9 mouse cellular contexts compared by ENCODE assay signal in genomic region chr16:32009913-32010312, GRCm38 (mm10). TPM values are rescaled to one million over a fixed set of nuclear protein-coding genes. Genes with fewer than 3 reads are reported as not detected.
A peak's percentile ranks its signal among the peaks of the same experiment; 100 is the strongest.
DNase-seq lines count a peak whose midpoint lies in the region; ATAC-seq and TF ChIP-seq lines count a peak whose summit lies in the region.
"Had no signal": no experiment of that assay in that cellular context is flagged by ENCODE, and none has a peak within 500 bp of the region (broad histone marks: within the 10 kb centered on the region; RNA-seq: fewer than 3 reads in every experiment).

No protein-coding gene starts in this region.

- WGBS in hindbrain, embryonic 16.5 days, result 47% methylated on average over 5 of the region's 5 CpGs
- 52% methylated on average over 5 of the region's 5 CpGs for WGBS in hindbrain, embryonic 11.5 days
- WGBS in intestine, postnatal 0 days, result 12% methylated on average over 5 of the region's 5 CpGs
- 30% methylated on average over 5 of the region's 5 CpGs for WGBS in liver, embryonic 15.5 days (ENCODE audit: insufficient replicate concordance)

- no peak for TF ChIP-seq CTCF in intestine, postnatal 0 days (IDR thresholded peaks at IDR 0.05; ENCODE audit: low read depth)

- no peak overlapping the region for H3K4me2 ChIP-seq in hindbrain, embryonic 16.5 days (ENCODE audit: low read length)
- H3K4me2 ChIP-seq in hindbrain, embryonic 11.5 days (replicated peaks; ENCODE audit: low read depth, low read length), result no peak overlapping the region
- no peak overlapping the region; the same call in 1 of the 2 replicates for H3K4me2 ChIP-seq in intestine, postnatal 0 days (replicated peaks; ENCODE audit: low read depth)
- H3K4me2 ChIP-seq in liver, embryonic 15.5 days, result peak overlapping the region; percentile 23; the same call in 1 of the 2 replicates

- H3K9me3 ChIP-seq in hindbrain, embryonic 16.5 days (ENCODE audit: control insufficient read depth, low read length), result no peaks in the 10 kb centered on the region
- H3K9me3 ChIP-seq in hindbrain, embryonic 11.5 days (ENCODE audit: control insufficient read depth, low read length), result no peaks in the 10 kb centered on the region
- H3K9me3 ChIP-seq in intestine, postnatal 0 days (ENCODE audit: control insufficient read depth), result no peaks in the 10 kb centered on the region
- H3K9me3 ChIP-seq in liver, embryonic 15.5 days (replicated peaks), result no peaks in the 10 kb centered on the region

- H3K9ac ChIP-seq in hindbrain, embryonic 16.5 days (ENCODE audit: low read depth, low read length), result no peak overlapping the region
- H3K9ac ChIP-seq in hindbrain, embryonic 11.5 days (ENCODE audit: low read depth, low read length), result no peak overlapping the region
- no peak overlapping the region for H3K9ac ChIP-seq in intestine, postnatal 0 days (ENCODE audit: low read depth, low read length)
- no peak overlapping the region for H3K9ac ChIP-seq in liver, embryonic 15.5 days

- ATAC-seq in hindbrain, embryonic 16.5 days, result 0 out of 2 replicates have a peak, but pooled peaks have one; percentile 30
- no peak for ATAC-seq in hindbrain, embryonic 11.5 days (ENCODE audit: low FRiP score)
- peak; percentile 55 for ATAC-seq in intestine, postnatal 0 days
- peak; percentile 42; the same call in 1 of the 2 replicates for ATAC-seq in liver, embryonic 15.5 days (ENCODE audit: insufficient read depth)

- no peaks in the 10 kb centered on the region for H3K27me3 ChIP-seq in hindbrain, embryonic 16.5 days (replicated peaks; ENCODE audit: control insufficient read depth, insufficient read depth, low read length)
- H3K27me3 ChIP-seq in hindbrain, embryonic 11.5 days (ENCODE audit: control insufficient read depth, insufficient read depth, low read length), result no peaks in the 10 kb centered on the region
- no peaks in the 10 kb centered on the region for H3K27me3 ChIP-seq in intestine, postnatal 0 days (replicated peaks; ENCODE audit: control insufficient read depth, insufficient read depth, low read length)
- H3K27me3 ChIP-seq in liver, embryonic 15.5 days, result no peaks in the 10 kb centered on the region

- H3K4me3 ChIP-seq in hindbrain, embryonic 16.5 days (ENCODE audit: low read length), result no peak overlapping the region
- H3K4me3 ChIP-seq in hindbrain, embryonic 11.5 days (ENCODE audit: low read depth, low read length), result no peak overlapping the region
- H3K4me3 ChIP-seq in intestine, postnatal 0 days (ENCODE audit: low read depth, low read length), result no peak overlapping the region
- H3K4me3 ChIP-seq in liver, embryonic 15.5 days (replicated peaks), result no peak overlapping the region

- no peak for DNase-seq in hindbrain, embryonic 11.5 days (ENCODE audit: low spot score)
- peak; percentile 49 for DNase-seq in MN1 (ENCODE audit: low spot score)
- no peak for DNase-seq in ovary, adult 18-20 months (ENCODE audit: low spot score)
- DNase-seq in ovary, postnatal 14 days (ENCODE audit: low spot score), result no peak
- DNase-seq in cerebellum, postnatal 14 days, result no peak
- DNase-seq: spleen, adult 18-20 months had no signal

- H3K27ac ChIP-seq in hindbrain, embryonic 16.5 days (ENCODE audit: low read depth, low read length), result no peak overlapping the region
- H3K27ac ChIP-seq in hindbrain, embryonic 11.5 days (ENCODE audit: low read depth, low read length), result no peak overlapping the region
- no peak overlapping the region for H3K27ac ChIP-seq in intestine, postnatal 0 days (ENCODE audit: low read depth, low read length)
- no peak overlapping the region for H3K27ac ChIP-seq in liver, embryonic 15.5 days (replicated peaks)

- peaks cover 2% of the 10 kb centered on the region; the same call in 1 of the 2 replicates for H3K36me3 ChIP-seq in hindbrain, embryonic 16.5 days (ENCODE audit: control insufficient read depth, insufficient read depth, low read length)
- H3K36me3 ChIP-seq in hindbrain, embryonic 11.5 days (ENCODE audit: control insufficient read depth, insufficient read depth, low read length), result no peaks in the 10 kb centered on the region
- peaks cover 5% of the 10 kb centered on the region; the same call in 1 of the 2 replicates for H3K36me3 ChIP-seq in intestine, postnatal 0 days (ENCODE audit: control insufficient read depth, insufficient read depth)
- no peaks in the 10 kb centered on the region for H3K36me3 ChIP-seq in liver, embryonic 15.5 days (replicated peaks)

- H3K4me1 ChIP-seq in hindbrain, embryonic 16.5 days (ENCODE audit: control insufficient read depth, insufficient read depth, low read depth, low read length), result no peaks in the 10 kb centered on the region
- no peaks in the 10 kb centered on the region for H3K4me1 ChIP-seq in hindbrain, embryonic 11.5 days (replicated peaks; ENCODE audit: control insufficient read depth, insufficient read depth, low read length)
- 0 out of 2 replicates have a peak, but pooled peaks cover 4% of the 10 kb centered on the region for H3K4me1 ChIP-seq in intestine, postnatal 0 days (replicated peaks; ENCODE audit: control insufficient read depth, insufficient read depth, low read length)
- H3K4me1 ChIP-seq in liver, embryonic 15.5 days (replicated peaks), result no peaks in the 10 kb centered on the region

RNA-seq across cellular contexts. Expression of gene Senp5, which starts 6.8 kb away (rescaled TPM):
- polyA plus RNA-seq in hindbrain, embryonic 16.5 days (2015; fragmentation: Nextera tagmentation; extraction: Ambion mirVana), result 13.1 and 16.2 TPM in 2 replicates
- polyA plus RNA-seq in hindbrain, embryonic 11.5 days (2014; fragmentation: Nextera tagmentation; extraction: Ambion mirVana), result 12.2 and 18.3 TPM in 2 replicates
- 5.0 and 5.2 TPM in 2 replicates for polyA plus RNA-seq in intestine, postnatal 0 days (2015; fragmentation: Nextera tagmentation; extraction: Ambion mirVana)
- 4.7 and 5.1 TPM in 2 replicates for polyA plus RNA-seq in liver, embryonic 15.5 days (2015; fragmentation: Nextera tagmentation; extraction: Ambion mirVana)
